ENCODE assay signal across 10 mouse cellular contexts in genomic region chr10:14450073-14450472, GRCm38 (mm10).
DNase-seq lines count a peak whose midpoint lies in the region; ATAC-seq and TF ChIP-seq lines count a peak whose summit lies in the region.
"Had no signal": no experiment of that assay in that cellular context is flagged by ENCODE, and none has a peak within 500 bp of the region (broad histone marks: within the 10 kb centered on the region; RNA-seq: fewer than 3 reads in every experiment).

No protein-coding gene starts in this region.

- no peak overlapping the region for H3K4me3 ChIP-seq in midbrain, postnatal 0 days (ENCODE audit: low read depth, low read length)
- H3K4me3 ChIP-seq in midbrain, embryonic 11.5 days (ENCODE audit: low read depth, low read length): no peak overlapping the region
- H3K4me3 ChIP-seq: hindbrain, embryonic 12.5 days; limb, embryonic 15.5 days had no signal

- H3K4me1 ChIP-seq in midbrain, postnatal 0 days (ENCODE audit: insufficient read depth, low read length): no peaks in the 10 kb centered on the region
- H3K4me1 ChIP-seq in midbrain, embryonic 11.5 days (ENCODE audit: control insufficient read depth, insufficient read depth, low read length): no peaks in the 10 kb centered on the region
- H3K4me1 ChIP-seq: hindbrain, embryonic 12.5 days; limb, embryonic 15.5 days had no signal

- peak; percentile 14 for DNase-seq in embryo, embryonic 10.5 days (ENCODE audit: low spot score)
- no peak for DNase-seq in embryo, embryonic 11 days
- DNase-seq in midbrain, postnatal 0 days (ENCODE audit: low spot score): no peak
- DNase-seq in midbrain, embryonic 11.5 days (ENCODE audit: low spot score, missing footprints): no peak
- peak; percentile 34 for DNase-seq in c-Kit-positive CD71-positive TER-119-positive erythroid progenitor cells, embryonic 14.5 days (ENCODE audit: low spot score)
- peak; percentile 48 for DNase-seq in thymus, postnatal 14 days
- DNase-seq in kidney, adult 9 months: no peak

- 72% methylated on average over 7 of the region's 7 CpGs for WGBS in midbrain, postnatal 0 days
- 72% methylated on average over 7 of the region's 7 CpGs for WGBS in midbrain, embryonic 11.5 days

- no peaks in the 10 kb centered on the region for H3K36me3 ChIP-seq in midbrain, postnatal 0 days (ENCODE audit: insufficient read depth, low read length)
- no peaks in the 10 kb centered on the region for H3K36me3 ChIP-seq in midbrain, embryonic 11.5 days (ENCODE audit: control insufficient read depth, insufficient read depth, low read length)
- H3K36me3 ChIP-seq: hindbrain, embryonic 12.5 days; limb, embryonic 15.5 days had no signal

- no peaks in the 10 kb centered on the region for H3K27me3 ChIP-seq in midbrain, postnatal 0 days (ENCODE audit: insufficient read depth, low read length)
- no peaks in the 10 kb centered on the region for H3K27me3 ChIP-seq in midbrain, embryonic 11.5 days (ENCODE audit: control insufficient read depth, insufficient read depth, low read length)
- H3K27me3 ChIP-seq: hindbrain, embryonic 12.5 days; limb, embryonic 15.5 days had no signal

- no peak overlapping the region for H3K4me2 ChIP-seq in midbrain, postnatal 0 days (ENCODE audit: low read depth, low read length, poor library complexity, severe bottlenecking)
- no peak overlapping the region for H3K4me2 ChIP-seq in midbrain, embryonic 11.5 days
- H3K4me2 ChIP-seq: hindbrain, embryonic 12.5 days; limb, embryonic 15.5 days had no signal

- no peak for ATAC-seq in midbrain, postnatal 0 days (ENCODE audit: low FRiP score)
- no peak for ATAC-seq in midbrain, embryonic 11.5 days (ENCODE audit: low FRiP score)
- no peak; the same call in 1 of the 2 replicates for ATAC-seq in erythroblast, adult 5-6 weeks (replicated peaks; ENCODE audit: low FRiP score, poor library complexity, severe bottlenecking)

- peak; percentile 47 for TF ChIP-seq CTCF in midbrain, postnatal 0 days (IDR thresholded peaks at IDR 0.05)

- no peak overlapping the region for H3K27ac ChIP-seq in midbrain, postnatal 0 days (ENCODE audit: low read depth, low read length)
- no peak overlapping the region for H3K27ac ChIP-seq in midbrain, embryonic 11.5 days (ENCODE audit: low read depth, low read length)
- H3K27ac ChIP-seq: hindbrain, embryonic 12.5 days; limb, embryonic 15.5 days had no signal

- H3K9me3 ChIP-seq in midbrain, postnatal 0 days (ENCODE audit: low read length): no peaks in the 10 kb centered on the region
- no peaks in the 10 kb centered on the region for H3K9me3 ChIP-seq in midbrain, embryonic 11.5 days (ENCODE audit: control insufficient read depth, low read length)
- H3K9me3 ChIP-seq: hindbrain, embryonic 12.5 days; limb, embryonic 15.5 days had no signal

- no peak overlapping the region for H3K9ac ChIP-seq in midbrain, postnatal 0 days (replicated peaks; ENCODE audit: low read length, poor library complexity, severe bottlenecking)
- H3K9ac ChIP-seq in midbrain, embryonic 11.5 days (ENCODE audit: low read length): no peak overlapping the region
- H3K9ac ChIP-seq: hindbrain, embryonic 12.5 days; limb, embryonic 15.5 days had no signal

Comparison
In these comparisons a context has a peak if more than half of its experiments do, and no peak if none do; other contexts are left out.
1. DNase-seq: peak in embryo, embryonic 10.5 days (single experiment), c-Kit-positive CD71-positive TER-119-positive erythroid progenitor cells, embryonic 14.5 days (single experiment) and thymus, postnatal 14 days (single experiment); none in embryo, embryonic 11 days (single experiment), midbrain, postnatal 0 days (single experiment), midbrain, embryonic 11.5 days (single experiment) and kidney, adult 9 months (single experiment).